Mouse (Mus musculus): ENCODE results near the gene Nxph4. TPM values are rescaled to one million over a fixed set of nuclear protein-coding genes. Genes with fewer than 3 reads are reported as not detected.

Gene Nxph4
- total RNA-seq, 2 experiments from 2014 or later: 6.0 to 7.6 TPM

DNA sequence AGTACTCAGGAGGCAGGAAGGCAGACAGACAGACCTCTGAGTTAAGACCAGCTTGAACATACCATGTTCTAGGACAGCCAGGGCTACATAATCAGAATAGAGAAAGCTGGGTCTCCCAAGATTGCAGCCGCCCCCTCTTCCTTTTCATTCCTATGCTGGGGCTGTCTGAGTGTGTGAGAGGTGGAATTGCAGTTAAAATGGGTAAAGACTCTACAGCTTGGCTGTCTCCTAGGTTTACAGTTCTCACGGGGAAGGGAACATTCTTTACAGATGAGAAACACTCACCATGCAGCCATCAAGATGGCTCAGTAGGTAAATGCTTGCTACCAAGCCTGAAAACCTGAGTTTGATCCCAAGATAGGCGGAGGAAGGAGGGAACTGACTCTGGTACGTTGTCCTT is 34.3 kb downstream of the Nxph4 start:
- intact Hi-C loops (cut with DNase I): no loop called here
- no peak for DNase-seq (ENCODE audit: low spot score in 2 of 2)

DNA sequence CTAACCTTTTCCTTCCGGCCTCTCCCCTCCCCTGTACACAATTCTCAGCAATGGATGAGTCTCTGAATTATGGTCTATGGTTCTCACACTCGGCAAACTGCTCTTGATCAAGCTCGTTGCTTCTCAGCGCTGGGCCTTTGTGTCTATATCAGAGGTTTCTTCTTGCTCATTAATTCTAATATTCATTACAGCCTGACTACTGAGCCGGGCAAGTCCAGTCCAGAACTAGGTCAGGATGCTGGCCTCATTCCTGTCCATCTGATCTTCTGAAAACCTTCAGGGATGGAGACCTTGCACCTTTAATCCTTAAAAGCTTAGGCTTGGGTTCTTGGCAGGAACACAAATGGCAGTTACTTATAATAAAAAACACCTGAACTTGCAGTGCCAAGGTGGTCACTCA is 34.8 kb downstream of the Nxph4 start:
- no peak for DNase-seq (ENCODE audit: low spot score in 2 of 2)
- intact Hi-C loops (cut with DNase I): no loop called here

DNA sequence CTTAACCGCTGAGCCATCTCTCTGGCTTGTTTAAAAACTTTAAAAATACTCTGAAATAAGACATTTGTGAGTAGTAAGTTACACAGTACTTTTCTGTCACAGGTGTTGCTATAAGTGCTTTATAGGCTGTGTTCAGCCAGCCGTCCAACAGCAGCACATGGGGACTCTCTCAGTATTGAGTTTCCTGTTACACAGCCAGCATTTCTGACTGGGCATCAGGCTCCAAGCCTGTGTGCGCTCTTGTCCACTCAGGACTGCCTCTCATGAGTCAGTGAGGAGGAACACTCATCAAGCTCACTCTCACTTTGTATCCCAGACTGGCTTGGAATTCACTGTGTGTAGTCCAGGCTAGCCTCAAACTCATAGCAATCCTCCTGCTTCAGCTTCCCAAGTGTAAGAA is 38.2 kb downstream of the Nxph4 start:
- intact Hi-C loops (cut with DNase I): no loop called here
- DNase-seq (ENCODE audit: low spot score in 2 of 2): no peak

DNA sequence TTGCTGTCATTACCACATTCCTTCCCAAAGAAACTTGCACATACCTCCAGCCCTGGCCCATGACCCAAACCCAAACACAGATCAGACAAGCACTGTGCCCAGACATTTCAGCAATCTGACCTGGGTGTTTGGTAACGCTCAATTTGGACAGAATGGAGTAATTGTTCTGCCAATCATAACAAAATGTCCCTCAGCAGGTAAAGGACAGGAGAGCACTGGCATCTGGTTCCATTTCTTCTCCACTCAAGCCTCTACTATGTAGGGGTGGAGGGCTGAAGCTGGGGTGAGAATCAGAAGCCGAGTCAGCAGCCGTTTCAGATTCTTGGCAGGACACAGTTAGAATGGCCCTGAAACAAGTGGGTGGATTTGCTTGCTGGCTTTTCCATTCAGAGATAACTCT is 42.2 kb downstream of the Nxph4 start:
- DNase-seq (ENCODE audit: low spot score in 2 of 2): no peak
- intact Hi-C loops (cut with DNase I): no loop called here

DNA sequence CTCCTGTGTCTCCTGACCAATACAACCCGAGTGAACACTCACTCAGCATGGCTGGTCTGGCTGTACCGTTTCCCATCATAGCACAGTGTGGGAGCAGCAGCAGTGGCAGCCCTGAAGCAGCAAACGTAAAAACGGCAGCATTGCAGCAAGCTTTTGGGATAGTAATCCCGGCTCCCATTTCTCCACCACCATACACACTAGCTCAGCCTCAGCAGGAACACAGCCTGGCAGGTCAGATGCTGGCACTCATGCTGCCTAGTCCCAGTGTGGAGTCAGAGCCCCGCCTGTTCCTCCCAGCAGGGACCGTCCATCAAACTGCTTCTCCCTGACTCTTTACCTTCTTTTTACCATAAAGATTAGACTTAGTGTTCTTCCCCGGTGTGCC is 43.2 kb downstream of the Nxph4 start:
- no peak for DNase-seq (ENCODE audit: low spot score in 2 of 2)
- intact Hi-C loops (cut with DNase I): no loop called here

DNA sequence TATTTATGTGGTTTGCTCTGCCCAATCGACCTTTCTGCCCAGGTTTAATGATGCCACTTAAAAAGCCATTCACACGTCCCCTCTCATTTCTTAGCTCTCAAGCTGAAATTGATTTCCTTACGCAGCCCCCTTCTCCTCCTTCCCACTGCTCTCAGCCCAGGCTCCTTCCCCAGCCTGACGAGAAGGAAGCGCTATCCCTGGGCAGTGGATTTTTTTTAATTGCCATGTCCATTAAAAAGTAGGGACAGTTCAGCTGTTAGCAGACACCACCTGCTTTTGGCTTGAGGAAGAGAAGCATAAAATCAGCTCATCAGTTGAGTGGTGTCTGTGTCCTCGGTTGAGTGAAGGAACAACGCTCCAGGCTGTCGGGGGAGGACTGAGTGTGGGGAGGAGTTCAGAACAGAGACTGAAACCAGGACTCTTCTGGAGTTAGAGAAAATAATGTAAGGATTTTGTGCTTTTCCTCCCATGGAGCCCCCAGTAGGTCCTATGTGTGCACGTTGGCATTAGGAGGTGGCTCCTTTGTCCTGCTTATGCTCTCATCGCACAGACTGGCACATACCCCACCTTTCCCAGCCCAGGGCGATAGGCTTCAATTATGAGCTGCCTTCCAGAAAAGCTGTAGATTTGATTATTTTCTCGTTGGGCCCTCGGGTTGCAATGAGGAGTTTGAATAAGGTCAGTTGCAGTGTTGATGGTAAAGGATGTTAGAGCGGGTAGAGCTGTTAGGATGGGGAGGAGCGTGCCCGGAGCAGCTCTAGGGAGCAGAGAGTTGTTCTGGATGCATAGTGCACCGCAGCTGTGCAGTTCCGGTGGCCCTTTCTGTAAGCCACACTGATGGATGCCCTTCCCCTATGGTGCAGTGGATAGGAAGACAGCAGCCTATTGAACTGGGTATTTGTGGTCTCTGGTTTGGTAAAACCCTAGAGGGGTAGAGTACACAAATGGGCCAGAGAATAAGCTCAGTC is 43.9 kb downstream of the Nxph4 start:
- DNase-seq (ENCODE audit: low spot score in 2 of 2): no peak
- intact Hi-C loops (cut with DNase I): no loop called here

DNA sequence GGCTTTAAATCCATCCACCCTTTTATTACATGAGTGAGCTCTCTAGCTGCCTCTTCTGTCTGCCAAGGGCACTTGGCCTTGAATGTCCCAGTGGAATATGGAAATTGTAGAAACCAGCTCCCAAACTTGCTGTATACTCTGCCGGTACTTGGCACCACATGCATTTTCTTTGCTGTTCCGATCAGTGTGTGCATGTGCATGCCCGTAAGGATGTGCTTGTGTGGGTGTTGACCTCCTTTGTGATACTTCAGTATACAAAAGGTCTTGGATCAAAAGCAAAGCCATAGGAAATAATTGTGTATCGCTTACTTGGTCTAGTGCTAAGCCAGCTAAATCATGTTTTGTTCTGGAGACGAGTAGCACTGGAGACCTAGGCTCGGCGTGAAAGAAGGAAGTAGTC is 45.5 kb downstream of the Nxph4 start:
- no peak for DNase-seq (ENCODE audit: low spot score in 2 of 2)
- intact Hi-C loops (cut with DNase I): no loop called here

DNA sequence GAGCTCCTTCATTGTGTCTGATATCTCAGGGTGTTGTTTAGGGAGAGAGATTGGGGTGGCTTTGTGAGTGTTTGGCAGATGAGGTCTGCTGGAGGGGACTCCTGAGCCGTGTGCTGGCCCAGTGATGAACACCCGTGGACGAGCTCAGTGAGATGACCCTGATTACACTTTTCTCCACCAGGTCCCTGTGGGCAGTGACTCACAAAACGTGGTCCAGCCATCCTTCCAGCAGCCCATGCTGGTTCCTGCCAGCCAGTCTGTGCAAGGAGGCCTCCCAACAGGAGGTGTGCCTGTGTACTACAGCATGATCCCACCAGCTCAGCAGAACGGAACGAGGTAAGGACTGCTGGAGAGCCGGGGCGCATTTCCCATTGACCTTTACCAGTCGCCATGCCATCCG is 49.1 kb downstream of the Nxph4 start:
- no peak for DNase-seq (ENCODE audit: low spot score in 2 of 2)
- intact Hi-C loops (cut with DNase I): no loop called here

GRCm38 (mm10) chr10:127480833-127481813 is 53.2 kb downstream of the Nxph4 start:
- peak; percentile 66 to 75 for DNase-seq (ENCODE audit: low spot score in 2 of 2)

DNA sequence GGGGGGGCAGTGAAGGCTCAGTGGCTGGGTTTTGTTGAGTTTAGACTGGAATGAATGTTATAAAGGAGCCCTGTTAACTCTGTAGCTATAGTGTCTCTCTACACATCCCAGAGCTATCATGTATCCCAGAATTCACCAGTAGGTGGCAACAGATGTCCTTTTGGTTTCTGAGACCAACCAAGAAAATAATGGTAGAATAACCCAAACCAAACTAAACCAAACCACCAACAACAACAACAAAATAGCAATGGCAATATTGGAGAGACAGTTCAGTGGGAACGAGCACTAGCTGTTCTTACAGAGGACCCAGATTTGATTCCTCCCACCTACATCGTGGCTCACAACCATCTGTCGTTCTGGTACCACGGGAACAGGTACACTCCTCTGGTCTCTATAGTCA is 55.2 kb downstream of the Nxph4 start:
- no peak for DNase-seq (ENCODE audit: low spot score in 2 of 2)
- intact Hi-C loops (cut with DNase I): no loop called here

More at GRCm38 (mm10) chr10:127480833-127481813, 53.2 kb downstream of the Nxph4 start:
- intact Hi-C loops (cut with DNase I): no loop called here

- intact Hi-C loops (cut with DNase I): no loop called here
- no peak for DNase-seq (ENCODE audit: low spot score in 2 of 2)
Measured at GRCm38 (mm10) chr10:127477301-127477700, 57.1 kb downstream of the Nxph4 start.

DNA sequence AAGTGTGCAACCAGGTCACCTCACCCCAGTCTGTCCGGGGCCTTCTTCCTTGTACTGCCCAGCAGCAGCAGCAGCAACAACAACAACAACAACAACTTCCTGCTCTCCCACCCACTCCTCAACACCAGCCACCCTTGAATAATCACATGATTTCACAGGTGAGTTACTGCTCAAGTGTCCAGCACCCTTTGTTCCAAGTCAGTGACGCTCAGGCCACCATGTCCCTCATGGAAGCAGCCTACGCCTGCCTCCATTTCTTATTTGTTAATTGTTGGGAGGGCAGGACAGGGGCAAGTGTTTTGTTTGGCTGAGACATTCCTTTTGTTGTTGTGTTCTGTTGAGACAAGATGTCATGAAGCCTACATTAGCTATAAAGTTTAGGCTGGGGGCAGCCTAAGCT is 57.8 kb downstream of the Nxph4 start:
- intact Hi-C loops (cut with DNase I): no loop called here
- DNase-seq (ENCODE audit: low spot score in 2 of 2): no peak

Other genes starting within 250 kb of the Nxph4 start
- gene Mbd6, start 245.5 kb downstream of the Nxph4 start, total RNA-seq (2021): 10 to 100 TPM; 32.9 to 54.4 TPM
- gene Mars, start 222.8 kb downstream of the Nxph4 start, total RNA-seq (2021): 10 to 100 TPM; 54.9 to 60.1 TPM
- 1 to 10 TPM in 1 of 2 experiments, under 1 TPM in 1; 0.94 to 1.1 TPM for gene Arhgap9, start 212.6 kb downstream of the Nxph4 start, total RNA-seq (2021)
- 1 to 10 TPM; 1.9 to 2.9 TPM for gene Gli1, start 192.6 kb downstream of the Nxph4 start, total RNA-seq (2021)
- gene Inhbe, start 180.1 kb downstream of the Nxph4 start, total RNA-seq (2021): under 1 TPM; 0.15 to 0.20 TPM
- gene Inhbc, start 164.1 kb downstream of the Nxph4 start, total RNA-seq (2021): not detected
- 100 to 1,000 TPM; 348 to 365 TPM for gene R3hdm2, start 154.2 kb downstream of the Nxph4 start, total RNA-seq (2021)
- gene Stac3, start 32.9 kb downstream of the Nxph4 start, total RNA-seq (2021): 1 to 10 TPM; 1.7 to 2.9 TPM
- 1 to 10 TPM; 2.1 to 4.9 TPM for gene Ndufa4l2, start 19.6 kb downstream of the Nxph4 start, total RNA-seq (2021)
- gene Shmt2, start 12.1 kb downstream of the Nxph4 start, total RNA-seq (2021): 10 to 100 TPM; 22.8 to 29.9 TPM
- 100 to 1,000 TPM; 285 to 320 TPM for gene Lrp1, start 86.6 kb upstream of the Nxph4 start, total RNA-seq (2021)
- 10 to 100 TPM in 1 of 2 experiments, 1 to 10 TPM in 1; 9.0 to 12.7 TPM for gene Stat6, start 108.4 kb upstream of the Nxph4 start, total RNA-seq (2021)
- 1 to 10 TPM; 3.5 to 3.9 TPM for gene Nemp1, start 132.3 kb upstream of the Nxph4 start, total RNA-seq (2021)
- 10 to 100 TPM; 39.7 to 40.5 TPM for gene Nab2, start 134.0 kb upstream of the Nxph4 start, total RNA-seq (2021)
- under 1 TPM; 0.49 to 0.59 TPM for gene Myo1a, start 170.6 kb upstream of the Nxph4 start, total RNA-seq (2021)
- 10 to 100 TPM; 15.5 to 17.5 TPM for gene Tac2, start 189.9 kb upstream of the Nxph4 start, total RNA-seq (2021)
- 1 to 10 TPM; 8.8 to 9.6 TPM for gene Zbtb39, start 205.0 kb upstream of the Nxph4 start, total RNA-seq (2021)
- 1 to 10 TPM; 1.5 to 1.6 TPM for gene Gpr182, start 217.2 kb upstream of the Nxph4 start, total RNA-seq (2021)
- gene Rdh1, start 225.2 kb upstream of the Nxph4 start, total RNA-seq (2021): under 1 TPM; 0.15 to 0.36 TPM
- gene Rdh16f1, start 225.2 kb upstream of the Nxph4 start, total RNA-seq (2021): under 1 TPM; 0.57 to 0.66 TPM
- gene Rdh9, start 241.8 kb upstream of the Nxph4 start, total RNA-seq (2021): not detected

Measured in left cerebral cortex, postnatal 36 days (tissue).